Mouse (Mus musculus): ENCODE results near the gene Lrig1.

The Lrig1 gene

DNA sequence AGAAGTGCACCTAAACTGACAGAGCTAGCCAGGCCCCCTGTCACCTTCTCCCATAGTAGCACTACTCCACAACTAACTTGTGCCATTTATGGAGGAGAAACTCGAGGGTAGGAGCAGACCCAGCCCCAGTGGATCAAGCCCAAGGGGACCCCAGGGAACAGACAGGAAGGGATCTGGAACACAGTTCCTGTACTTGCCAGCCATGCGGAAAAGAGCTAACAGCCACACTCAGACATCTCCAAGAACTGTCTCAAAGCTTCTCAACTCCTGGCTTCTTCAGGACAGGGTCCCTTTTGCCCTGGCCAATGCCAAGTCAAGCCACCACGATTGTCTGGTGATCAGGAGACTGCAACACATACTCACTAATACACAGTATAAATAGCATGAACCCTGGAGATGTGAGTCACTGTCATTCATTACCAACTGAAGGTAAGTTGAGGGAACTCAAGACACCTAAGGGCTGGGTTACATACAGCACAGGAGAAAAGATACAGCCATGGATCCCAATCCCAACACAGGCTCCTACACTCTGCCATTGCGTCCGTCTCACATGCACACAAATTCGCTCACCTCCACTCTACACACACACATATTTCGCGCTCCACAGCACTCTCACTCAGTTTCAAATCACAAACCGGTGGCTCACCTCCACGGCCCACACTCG is 1.3 kb downstream of the Lrig1 start:
- in situ Hi-C loops (cut with MboI) = no loop called here

DNA sequence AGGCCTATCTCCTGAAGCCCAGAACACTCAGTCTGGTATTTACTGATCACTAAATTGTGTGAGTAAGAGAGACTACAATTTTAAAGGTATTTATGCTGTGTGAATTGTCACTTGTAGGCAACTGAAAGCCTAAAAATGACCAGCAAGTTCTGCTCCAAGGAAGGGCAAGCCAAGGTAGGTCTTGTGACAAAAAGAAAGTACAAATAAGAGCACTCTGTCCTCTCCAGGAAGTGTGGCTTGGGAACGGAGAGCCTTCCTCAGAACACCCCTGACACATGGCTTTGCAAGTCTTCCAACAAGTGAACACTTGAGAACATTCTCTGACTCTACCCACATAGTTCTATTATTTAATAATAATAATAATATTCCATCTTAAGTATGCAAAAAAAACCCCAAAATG is 2.5 kb downstream of the Lrig1 start:
- in situ Hi-C loops (cut with MboI) = no loop called here

DNA sequence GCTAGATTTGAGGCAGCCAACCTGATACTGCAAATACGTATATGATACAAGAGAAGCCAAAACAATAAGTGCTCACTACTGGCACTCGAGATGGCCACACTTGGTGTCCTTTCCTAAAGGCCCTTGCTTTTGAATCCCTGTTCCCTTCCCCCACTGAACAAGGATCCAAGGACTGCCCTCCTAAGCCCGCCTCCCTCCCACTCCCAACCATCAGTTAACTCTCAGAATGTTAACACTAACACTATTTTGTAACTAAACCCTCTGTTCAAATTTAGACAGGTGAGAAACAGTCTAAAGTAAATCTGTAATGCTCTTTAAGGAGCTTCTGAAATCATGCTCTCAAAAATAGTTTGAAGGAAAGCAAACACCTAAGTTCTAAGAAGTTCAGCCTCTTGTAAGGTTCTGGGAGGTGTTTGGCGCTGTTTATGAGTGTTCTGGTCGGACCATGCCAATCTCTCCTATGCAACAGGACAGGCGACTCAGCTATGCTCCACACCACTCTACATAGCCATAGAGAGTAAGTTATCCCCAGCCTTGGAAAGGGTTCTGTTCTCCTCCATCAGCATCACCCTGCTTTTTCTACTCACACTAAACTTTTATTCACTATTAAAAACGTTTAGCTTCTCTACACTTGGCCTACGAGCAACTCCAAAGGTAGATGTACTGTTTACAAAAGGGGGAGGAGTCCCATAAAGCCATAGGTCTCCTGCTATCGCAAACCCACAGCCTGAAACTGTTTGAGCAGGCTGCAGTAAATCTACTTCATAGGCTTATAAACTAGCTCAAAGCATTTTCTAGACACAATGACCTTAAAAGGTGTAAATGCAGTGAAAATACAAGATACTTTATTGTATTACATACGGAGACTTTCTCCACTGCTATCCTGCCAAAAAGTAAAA is 3.5 kb downstream of the Lrig1 start:
- in situ Hi-C loops (cut with MboI) = no loop called here

DNA sequence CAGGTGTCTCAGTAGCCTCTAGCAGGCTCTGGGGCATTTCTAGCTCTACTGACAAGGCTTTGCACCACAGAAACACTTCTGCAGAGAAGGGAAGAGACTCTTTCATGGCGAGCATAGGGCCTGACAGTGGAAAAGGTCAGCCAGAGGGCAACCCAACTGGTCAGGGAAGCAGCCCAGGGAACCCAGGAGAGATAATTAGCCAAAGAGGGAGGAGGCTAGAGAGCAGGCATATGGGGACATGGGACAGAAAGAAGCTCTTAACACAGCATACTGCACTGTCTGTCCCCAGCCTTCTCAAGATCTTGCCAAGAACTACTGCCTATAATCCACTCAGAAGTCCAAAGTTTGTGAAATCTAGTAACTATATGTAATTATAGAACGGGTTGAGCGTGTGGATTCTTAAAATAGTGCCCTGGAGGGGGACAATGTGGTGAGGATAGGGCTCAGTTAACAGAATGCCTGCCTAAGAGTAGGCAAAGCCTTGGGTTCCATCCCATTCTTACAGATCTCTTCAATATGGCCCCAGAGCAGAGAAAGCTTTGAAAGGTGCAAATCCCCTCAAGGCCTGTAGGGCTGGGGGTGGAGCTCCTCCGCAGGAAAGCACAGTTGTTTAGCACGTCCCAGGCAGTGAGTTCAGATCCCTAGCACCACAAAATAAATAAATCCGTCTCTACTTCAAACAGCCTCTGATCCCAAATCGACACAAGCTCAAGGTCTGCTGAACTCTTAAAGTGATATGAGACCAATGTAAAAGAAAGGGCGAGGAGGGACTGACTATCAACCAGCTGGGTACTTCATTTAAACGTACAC is 4.6 kb downstream of the Lrig1 start:
- in situ Hi-C loops (cut with MboI) = no loop called here

DNA sequence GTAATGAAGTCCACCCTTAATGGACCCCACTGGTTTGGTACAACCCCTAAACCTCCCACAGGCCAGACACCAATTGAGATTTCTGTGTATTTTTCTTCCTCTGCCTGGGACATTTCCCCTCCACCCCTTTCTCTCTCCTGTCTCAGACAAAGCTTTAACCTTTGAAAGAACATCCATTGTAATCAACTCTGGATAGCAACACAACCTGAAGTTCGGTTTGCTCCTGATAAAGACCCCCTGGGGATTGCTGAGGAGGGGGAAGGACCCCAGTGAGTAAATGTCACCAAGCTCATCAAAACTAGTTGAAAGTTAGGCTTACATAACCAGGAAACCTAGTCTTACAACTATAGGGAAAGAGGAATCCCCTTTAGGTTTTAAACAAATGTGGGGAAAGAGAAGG is 5.5 kb downstream of the Lrig1 start:
- in situ Hi-C loops (cut with MboI) = no loop called here

DNA sequence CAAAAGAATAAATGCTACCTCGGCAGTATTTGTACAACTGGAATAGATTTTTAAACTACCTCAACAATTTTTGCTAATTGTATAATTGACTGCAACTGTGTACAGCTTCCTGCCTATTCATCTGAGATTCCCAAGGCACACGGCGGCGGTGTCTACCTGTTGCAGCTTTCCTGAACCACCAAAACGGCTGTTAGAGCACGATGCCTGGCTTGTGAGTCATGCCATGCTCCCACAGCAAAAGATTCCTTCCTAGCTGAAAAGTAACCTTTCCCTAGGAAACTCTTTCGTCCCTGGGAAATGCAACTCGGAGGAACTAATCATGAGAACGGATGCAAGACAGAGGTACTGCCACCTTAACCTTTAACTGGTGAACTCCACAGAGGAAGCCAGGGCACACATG is 6.9 kb downstream of the Lrig1 start:
- in situ Hi-C loops (cut with MboI) = no loop called here

DNA sequence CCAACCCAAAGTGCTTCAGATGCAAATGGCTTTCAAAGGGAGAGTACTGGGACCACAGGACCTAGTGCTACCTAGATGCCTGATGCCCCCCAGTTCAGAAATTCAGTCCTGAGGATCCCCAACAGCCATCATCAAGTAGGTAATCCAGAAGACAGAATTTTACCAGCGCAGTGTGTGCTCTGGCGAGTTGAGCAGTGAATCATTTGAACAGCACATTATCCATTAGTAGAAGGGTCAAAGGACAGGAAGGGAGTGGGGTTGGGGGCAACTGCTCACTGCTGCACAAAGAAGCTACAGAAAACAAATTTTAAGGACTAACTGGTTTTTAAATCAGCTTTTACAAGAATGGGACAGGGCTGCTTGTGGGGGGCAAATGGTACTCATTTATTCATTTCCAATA is 8.0 kb downstream of the Lrig1 start:
- in situ Hi-C loops (cut with MboI) = no loop called here

DNA sequence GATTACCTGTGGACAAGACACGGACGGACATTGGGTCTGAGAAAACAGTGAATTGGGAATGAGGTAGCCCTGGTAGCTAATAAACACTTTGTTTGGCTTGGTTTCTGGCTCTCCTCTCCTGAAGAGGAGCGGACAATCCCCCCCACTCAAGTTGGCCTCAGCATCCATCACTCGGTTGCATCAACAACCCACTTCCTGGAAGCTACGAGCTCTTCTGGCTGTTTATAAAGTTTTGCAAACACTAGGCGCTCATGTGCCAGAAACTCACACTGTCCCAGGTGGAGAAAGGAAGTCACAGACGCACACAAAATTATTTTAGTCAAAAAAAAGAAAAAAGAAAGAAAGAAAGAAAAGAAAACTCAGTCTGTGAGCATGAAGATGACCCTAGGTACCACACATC is 9.7 kb downstream of the Lrig1 start:
- in situ Hi-C loops (cut with MboI) = no loop called here

DNA sequence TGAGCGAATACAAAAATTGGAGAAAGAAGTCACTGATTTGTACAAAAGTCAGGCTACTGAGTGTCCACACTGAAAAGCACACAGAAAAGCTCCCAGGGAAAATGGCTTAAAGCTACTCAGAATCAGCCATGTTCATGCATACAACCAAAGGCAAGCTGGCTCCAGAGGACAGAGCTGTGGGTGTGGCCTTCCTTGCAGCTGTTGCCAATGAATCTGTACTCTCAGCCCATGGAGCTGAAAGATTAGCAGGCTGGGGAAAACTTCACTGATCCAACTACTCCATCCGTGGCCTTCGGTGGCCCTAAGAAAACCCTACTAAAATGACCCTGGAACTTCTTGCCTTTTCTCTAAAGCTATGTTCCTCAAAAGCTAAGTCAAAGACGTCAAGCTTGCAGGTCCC is 11.2 kb downstream of the Lrig1 start:
- in situ Hi-C loops (cut with MboI) = no loop called here

DNA sequence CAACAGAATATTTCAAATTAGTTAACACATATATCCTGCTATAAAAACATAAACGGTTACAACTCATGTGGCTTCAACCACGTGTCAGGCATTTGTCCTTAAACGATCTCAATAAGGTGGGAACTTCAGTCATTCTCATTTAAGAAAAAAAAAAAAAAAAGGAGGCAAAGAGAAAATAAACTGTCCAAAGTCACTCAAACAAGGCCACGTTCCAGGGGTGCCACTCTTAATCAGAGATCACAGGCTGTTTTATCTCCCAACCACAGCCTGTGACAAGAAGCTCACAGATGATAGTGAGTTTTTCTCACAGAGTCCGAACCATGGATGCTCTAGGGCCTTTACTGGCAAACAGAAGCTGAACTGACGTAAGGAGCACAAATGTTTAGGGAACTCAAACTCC is 13.9 kb downstream of the Lrig1 start:
- in situ Hi-C loops (cut with MboI) = no loop called here

DNA sequence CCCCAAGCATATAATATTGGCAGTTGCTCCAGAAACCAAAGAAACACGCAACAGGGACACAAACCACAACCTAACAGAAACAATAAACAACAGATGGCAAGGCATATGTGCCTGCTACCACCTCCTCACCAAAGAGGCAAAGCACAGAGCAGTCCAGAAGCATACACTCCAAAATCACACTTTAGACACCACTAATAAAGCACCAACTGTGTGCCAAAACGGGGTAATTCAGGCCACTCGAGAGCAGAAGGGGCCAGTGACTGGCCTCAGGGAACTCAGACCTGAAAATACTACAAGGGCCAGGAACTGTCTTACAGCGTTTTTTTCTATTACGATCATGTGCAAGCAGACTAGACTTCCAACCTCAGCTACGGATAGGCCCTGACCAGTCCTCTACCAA is 14.3 kb downstream of the Lrig1 start:
- in situ Hi-C loops (cut with MboI) = no loop called here

DNA sequence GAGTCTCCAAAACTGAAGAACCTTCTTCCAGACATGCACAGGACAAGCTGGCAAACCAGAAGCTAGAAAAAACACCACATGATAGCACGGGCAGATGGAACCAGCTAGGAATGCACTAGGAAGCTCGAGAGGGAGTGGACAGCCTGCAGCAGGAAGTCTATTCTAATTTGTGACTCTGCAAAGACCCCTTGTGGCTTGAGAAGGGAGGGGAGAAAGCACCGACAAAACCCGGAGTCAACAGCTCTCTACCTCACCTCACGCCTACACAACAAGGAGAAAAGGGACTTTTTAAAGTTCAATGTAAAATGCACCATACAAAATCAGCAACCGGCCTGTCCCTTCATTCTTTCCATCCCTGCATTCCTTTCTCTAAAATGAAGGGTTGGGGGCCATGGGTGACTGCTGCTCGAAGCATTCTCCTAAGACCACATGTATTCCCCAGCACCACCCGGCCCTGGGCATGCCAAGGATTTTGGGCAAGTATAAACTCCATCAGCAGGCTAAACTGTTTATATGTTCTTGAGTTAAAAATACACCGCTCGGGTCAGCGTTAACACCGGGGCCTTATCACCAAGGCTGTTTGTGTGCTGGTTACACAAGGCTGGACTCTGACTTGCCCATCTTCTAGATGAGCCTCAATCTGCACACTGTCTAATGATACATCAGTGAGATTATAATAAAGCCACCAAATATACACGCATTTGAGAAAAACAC is 15.0 kb downstream of the Lrig1 start:
- in situ Hi-C loops (cut with MboI) = no loop called here

DNA sequence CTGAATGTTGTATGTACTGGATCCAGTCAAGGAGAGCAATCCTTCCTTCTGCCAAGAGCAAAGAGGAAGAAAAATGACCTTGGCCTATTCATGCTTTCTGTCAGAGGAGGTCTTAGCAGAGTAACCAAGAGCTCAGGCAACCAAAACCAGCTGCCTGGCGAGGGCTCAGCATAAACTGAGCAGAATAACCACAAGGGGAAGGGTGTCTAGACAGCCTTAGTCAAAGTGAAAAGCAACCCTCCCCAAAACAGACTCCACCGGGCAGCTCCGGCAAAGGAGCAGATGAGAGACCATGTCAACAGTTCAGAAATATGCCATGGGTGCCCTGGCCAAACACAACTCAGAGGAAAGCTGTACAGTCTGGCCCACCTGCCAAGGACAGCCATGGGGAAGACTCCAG is 16.3 kb downstream of the Lrig1 start:
- in situ Hi-C loops (cut with MboI) = no loop called here

DNA sequence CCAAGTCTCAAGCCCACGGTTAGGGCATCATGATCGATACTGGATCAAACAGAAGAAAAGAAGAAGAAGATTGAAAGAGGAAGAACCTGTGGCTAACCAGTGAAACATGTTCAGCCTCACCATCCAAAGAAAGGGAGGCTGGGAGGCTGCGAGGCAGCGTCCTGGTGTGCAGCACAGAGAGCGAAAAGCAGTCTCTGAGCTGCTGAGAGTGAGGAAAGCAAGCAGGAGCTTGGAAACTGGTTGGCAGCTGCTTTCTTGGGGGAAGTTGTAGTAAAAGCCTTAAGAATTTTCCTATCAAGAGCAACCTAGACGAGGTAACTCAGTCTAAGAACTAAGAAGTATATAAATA is 17.7 kb downstream of the Lrig1 start:
- in situ Hi-C loops (cut with MboI) = no loop called here

DNA sequence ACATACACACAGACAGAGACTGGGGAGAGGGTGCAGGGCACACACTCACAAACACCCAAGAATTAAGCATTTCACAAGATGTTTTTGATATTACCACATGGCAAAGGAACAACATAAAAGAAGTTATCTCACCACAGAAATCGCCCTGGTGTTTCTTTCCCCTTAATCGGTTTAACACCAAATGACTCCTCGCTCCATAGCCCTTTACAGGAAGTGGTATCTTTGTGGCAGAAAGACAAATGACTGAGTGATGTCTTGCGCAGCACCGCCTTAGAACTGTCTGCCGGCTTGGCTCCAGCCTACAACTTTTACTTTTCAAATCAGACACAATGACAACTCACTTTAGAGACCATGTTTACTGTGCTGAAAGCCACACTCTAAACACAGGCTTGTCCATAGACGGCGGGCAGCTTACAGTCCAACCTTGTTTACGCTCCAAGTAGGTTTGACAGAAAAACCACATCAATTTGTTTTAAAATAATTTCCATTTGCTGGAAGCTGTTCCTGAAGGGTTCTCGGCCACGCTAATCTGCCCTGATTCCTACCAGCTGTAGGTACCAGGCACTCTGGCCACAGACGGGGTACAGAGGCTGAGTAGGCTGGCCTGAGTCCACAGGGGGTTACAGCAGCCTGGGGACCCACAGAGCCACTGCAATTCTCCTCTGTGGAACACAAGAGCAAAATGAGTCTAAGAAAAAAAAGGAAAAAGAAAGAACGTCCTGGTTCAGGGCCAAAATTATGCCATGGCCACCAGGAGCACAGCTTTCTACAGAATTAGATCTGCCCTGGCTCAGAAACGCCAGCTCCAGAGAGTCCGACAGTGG is 18.3 kb downstream of the Lrig1 start:
- in situ Hi-C loops (cut with MboI) = no loop called here

DNA sequence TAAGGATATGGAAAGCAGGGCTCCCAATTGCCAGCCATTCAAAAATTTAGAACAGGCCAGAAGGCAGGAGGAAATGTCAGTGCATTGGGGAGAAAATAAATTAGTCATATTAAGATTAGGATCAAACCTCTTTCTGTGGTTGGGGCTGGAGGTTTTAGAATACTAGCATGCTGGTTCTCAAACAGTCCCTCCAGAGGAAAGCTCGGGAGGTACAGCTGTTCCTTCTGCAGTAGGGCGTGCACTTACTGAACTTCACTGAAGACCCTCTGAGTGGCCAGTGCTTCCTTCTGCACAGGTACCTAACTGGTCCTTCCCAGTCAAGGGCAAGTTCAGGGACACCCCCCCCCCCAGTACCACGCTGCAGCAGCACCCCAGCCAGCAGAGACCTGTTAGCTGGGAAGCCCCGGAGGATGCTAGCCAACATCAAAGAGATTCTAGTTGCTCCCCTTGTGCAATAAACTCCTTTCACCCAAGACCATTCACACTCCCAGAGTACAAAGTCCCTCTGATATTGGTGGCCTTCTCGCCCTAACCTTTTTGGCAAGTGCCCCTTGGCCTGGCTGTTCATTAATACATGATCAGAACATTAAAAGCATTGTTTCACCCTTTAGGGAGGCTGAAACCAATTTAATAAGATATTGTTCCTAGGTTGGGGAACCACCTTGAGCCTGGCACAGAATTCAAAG is 19.1 kb downstream of the Lrig1 start:
- in situ Hi-C loops (cut with MboI) = no loop called here

DNA sequence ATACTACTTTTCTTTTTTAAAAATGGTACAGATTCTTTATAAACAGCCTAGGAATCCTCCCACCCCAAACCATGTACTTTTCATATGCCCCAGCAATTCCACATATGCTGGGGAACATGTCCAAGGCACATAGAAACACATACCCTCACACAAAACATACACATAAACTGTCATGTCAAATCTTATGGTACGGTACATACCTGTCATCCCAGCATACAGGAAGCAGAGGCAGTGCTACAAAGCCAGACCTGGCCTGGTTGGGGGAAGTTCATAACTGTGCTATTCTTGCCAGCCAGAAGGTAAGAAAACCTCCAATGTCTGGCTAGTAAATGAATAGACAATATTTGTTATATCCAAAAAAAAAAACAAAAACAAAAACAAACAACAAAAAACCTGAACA is 20.7 kb downstream of the Lrig1 start:
- in situ Hi-C loops (cut with MboI) = no loop called here

DNA sequence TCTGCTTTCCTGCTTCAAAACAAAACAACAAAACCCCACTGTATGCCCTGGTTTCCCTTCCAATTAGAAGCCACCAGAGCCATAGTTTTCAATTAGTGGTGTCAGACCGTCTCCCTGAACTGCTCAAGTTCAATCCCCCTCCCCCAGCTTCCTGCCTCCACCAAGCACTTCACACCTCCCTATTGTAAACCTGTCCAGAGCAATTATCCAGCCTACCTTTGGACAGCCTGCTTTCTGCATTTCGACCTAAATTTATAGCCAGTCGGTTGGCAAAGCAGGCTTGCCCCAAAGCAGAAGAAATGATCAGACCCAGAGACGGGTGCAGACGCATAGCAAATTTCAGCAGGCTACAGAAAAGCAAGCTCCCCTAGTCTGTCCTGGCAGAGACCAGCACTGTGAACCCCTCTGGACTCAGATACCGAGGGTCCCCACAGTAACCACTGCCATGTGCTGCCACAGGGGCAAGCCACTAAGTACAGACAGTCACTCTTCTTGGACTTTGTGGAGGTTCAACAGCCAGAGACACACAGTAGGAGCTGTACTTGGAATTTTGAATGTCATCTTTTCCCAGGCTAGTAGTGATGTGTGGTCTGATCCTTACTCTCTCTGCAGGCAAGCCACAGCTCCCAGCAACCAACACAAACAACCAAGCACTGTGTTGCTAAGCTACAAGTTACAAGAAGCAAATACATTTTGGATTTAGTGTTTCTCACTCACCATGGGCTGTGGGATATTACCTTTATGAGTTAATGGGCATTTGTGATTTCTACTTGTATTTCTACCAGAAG is 21.4 kb downstream of the Lrig1 start:
- in situ Hi-C loops (cut with MboI) = no loop called here

DNA sequence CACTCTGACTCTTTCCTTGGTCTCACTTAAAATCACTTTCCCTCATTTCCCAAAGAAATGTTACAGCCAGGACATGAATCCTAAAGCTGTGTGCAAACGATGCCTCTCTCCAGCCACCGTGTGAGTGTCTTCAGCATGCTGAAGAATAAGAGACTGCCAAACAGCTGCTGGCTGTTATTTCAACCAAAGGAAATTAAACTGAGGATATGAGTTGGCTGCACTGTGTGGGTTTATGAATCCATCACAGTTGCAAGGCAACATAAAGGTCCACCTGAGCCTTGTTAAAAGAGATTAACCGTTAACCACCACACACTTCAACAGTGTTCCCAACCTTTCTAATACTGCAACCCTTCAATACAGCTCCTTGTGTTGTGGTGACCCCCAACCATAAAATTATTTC is 22.5 kb downstream of the Lrig1 start:
- in situ Hi-C loops (cut with MboI) = no loop called here

DNA sequence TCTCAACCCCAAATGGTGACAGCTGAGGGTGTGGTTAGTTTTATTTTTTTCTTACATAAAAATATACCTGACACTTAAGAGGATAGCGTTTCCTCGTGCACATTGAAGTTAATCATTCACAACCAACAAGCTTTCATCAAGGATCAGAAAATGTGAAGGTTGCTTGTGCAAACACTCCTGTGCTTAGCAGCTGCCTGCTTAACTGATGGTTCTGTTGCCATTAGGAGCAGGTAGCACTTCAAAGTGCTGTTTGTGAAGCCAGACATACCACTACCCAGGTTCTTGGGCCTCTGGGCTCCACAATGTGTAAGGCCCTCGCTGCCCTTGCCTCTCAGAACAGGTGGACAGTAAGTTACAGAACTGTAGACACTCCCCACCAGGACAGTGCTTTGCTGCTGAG is 23.1 kb downstream of the Lrig1 start:
- in situ Hi-C loops (cut with MboI) = no loop called here
